Mouse (Mus musculus) c-Kit-negative CD71-positive TER-119-positive erythroid progenitor cells, embryonic 14.5 days (primary cell): ENCODE data around the gene Slc6a14.

Experiments used
- DNase-seq: peaks from one replicate; pipeline ENCODE4 v3.0.0-alpha.2; 2013; ENCODE audit warnings: low read depth, low spot score

The Slc6a14 gene

DNA sequence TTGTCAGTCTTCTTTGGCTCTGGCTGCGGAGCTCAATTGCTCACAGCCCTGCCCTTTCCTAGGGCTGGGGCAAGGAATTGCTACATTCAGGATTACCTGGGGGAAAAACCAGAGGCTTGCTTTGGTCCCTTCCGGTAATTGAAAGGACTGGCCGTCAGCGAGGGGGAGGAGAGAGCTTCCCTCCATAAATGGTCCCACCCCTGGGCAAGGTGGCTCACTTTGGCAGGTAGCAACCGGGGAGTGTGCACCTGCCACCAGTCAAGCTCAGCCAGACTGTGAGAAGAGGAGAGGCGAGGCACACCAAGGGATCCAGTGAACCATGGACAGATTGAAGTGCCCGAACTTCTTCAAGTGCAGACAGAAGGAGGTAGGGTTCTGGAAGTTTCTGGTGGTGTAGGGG is at the start of gene Slc6a14:
Gene Slc6a14 (plus strand): TSS at position 68 of the 400 bp plus-strand sequence.
- no peak for DNase-seq

DNA sequence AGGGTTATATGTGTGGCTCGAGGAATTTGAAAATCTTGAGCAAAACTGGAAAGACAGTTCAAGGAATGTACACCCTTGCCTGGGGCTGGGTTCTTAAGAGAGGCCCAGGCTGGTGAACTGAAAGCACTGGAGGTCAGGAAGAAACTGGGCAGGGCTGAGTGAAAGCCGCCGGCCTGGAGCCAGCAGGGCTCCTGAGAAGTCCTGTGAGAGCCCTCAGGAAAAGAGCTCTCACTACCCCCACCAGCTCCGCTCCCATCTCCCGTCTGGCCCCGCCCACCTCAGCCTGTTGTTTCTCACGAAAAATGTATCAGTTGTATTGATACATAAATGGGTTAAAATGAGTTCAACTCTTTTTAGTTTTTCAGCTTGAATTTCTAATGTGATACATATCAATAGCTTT is 43.8 kb upstream of the Slc6a14 start:
- DNase-seq, result no peak

GRCm38 (mm10) chrX:21695220-21695619 is 19.5 kb upstream of the Slc6a14 start:
- no peak for DNase-seq

- no peak for DNase-seq
These were observed 19.0 kb upstream of the Slc6a14 start for GRCm38 (mm10) chrX:21695687-21696086.

DNA sequence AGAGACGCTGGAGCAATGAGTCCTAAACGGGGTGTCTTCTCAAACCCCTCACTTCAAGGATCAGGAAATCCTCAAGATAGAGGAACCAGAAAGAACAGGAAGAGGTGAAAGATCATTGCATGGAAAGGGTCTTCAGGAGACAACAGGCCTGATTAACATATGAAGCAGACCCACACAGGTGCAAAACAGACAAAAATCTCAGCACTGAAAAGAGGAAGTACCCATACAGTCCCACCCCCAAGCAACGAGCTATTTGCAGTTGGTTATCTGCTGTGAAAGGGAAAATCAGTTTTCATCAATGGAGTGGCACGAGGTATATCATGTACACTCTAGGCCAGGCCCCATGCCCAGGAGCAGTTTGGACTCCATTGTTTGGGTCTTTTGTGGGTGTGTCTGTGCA is 13.1 kb upstream of the Slc6a14 start:
- no peak for DNase-seq

- DNase-seq, result no peak
These were observed 10.2 kb upstream of the Slc6a14 start for GRCm38 (mm10) chrX:21704470-21704869.

- DNase-seq, result no peak
These were observed 597 bp downstream of the Slc6a14 start for GRCm38 (mm10) chrX:21715293-21715692.

- no peak for DNase-seq
These were observed 2.2 kb downstream of the Slc6a14 start for GRCm38 (mm10) chrX:21716885-21717284.

- DNase-seq, result no peak
These were observed 30.3 kb downstream of the Slc6a14 start, which contains the start of gene Gm28269 for GRCm38 (mm10) chrX:21744997-21745396. TSS of gene Gm28269 (minus strand) at chrX:21745097.
